Mouse (Mus musculus) ovary, adult 10 weeks (tissue): ENCODE measurements around the gene Klhl11. TPM values are rescaled to one million over a fixed set of nuclear protein-coding genes. Genes with fewer than 3 reads are reported as not detected.

Experiments used
- polyA plus RNA-seq: library from polyadenylated mRNA; stranded (reverse); fragments of 350-450 nt; fragmentation: Illumina TruSeq; extraction: RNeasy Lipid Tissue Mini Kit (QIAGEN cat#74804); gene quantifications from one replicate; pipeline ENCODE4 v1.2.3, GENCODE M21; 2014

Gene Klhl11
- 43.0 TPM for polyA plus RNA-seq

DNA sequence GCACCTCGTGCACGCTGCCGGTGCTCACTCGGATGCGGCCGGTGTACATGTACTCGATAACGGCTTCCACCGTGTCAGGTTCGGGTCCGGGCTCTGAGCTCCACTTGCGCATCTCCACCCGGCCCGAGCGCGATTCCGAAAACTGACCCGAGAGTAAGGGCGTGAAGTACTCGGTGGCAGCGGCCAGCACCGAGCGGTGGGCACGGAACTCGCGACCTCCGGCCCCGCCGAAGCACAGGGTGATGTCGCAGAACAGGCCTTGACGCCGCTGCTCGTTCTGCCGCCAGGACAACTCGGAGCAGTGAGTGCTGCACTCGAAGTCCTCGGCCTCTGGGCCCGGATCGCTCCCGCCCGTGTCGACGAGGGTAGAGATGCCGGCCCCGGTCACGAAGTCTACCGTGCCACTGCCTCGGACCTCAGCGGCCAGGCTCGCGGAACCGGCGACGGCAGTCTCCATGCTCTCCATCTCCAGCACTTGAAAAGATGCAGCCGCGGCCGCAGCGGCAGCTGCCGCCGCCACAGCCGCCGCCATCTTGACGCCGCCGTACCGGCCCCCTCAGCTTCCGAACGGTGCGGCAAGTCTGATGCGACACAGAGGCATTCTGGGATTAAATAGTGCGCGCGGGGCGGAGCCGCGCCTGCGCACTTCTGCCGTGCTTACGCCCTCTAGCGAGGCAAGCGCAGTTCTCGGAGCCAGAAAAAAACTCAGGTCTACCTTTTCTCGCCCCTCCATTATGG is at the start of gene Klhl11:
Gene Klhl11 (minus strand): TSS at position 545 of the 738 bp plus-strand sequence.

GRCm38 (mm10) chr11:100441797-100442196 is 30.7 kb downstream of the Klhl11 start, which contains the start of the genes Nt5c3b and Klhl10:
Gene Nt5c3b (minus strand): TSS chr11:100441808.
Gene Klhl10 (plus strand): TSS chr11:100441917.

DNA sequence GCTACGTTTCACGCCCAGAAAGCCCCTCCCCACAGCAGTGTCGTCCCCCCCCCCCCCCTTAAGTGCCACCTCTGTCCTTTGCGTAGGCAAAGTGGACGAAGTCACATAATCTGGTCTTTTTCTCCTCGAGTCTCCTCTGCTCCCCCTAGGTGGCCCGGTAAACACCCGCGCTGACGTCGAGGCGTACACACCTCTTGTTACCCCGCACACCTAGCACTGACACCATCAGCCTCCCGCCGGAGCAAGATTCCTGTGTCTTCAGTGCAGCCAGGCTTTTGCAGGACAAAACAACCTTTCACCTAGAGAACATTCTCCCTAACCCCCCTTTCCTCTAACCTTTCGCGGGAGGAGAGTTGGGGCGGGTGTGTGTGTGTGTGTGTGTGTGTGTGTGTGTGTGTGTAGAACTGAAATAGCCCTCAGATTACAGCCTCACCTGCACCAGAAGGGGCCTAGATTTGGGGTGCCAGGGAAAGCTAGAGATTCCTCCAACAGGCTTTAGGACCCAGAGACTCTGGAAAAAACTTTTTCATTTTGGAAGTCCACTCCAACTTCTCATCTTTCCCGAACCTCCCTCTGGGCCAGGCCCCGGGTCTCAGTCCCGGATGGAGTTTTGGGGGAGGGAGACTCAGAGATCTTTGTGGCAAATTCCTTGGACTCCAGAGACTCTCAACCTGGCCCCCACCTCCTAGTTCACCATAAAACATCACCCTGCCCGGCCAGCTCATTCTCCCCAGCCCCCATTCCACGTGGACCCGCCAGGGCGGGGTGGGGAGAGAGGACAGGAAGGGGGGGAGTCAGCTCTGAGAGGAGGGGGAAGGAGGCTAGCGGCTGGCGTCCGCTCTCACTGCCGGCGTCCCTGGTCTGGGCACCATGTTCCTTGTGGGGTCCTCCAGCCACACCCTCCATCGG is 57.4 kb downstream of the Klhl11 start, which contains the start of gene Fkbp10:
Gene Fkbp10 (plus strand): TSS at position 784 of the 909 bp plus-strand sequence.

GRCm38 (mm10) chr11:100414021-100414913 is 58.3 kb downstream of the Klhl11 start, which contains the start of gene P3h4:
Gene P3h4 (minus strand): TSS chr11:100414836.

Other genes starting within 250 kb of the Klhl11 start
- gene Krt16, start 223.8 kb downstream of the Klhl11 start, polyA plus RNA-seq: not detected
- not detected for gene Krt17, start 211.7 kb downstream of the Klhl11 start, polyA plus RNA-seq
- gene Krt42, start 202.9 kb downstream of the Klhl11 start, polyA plus RNA-seq: not detected
- gene Eif1, start 152.9 kb downstream of the Klhl11 start, polyA plus RNA-seq: 1,574 TPM
- not detected for gene Gast, start 138.3 kb downstream of the Klhl11 start, polyA plus RNA-seq
- gene Hap1, start 116.6 kb downstream of the Klhl11 start, polyA plus RNA-seq: 0.48 TPM
- 1.7 TPM for gene Jup, start 75.0 kb downstream of the Klhl11 start, polyA plus RNA-seq
- 5.7 TPM for gene P3h4, start 57.9 kb downstream of the Klhl11 start, polyA plus RNA-seq
- 6.8 TPM for gene Fkbp10, start 57.0 kb downstream of the Klhl11 start, polyA plus RNA-seq
- 46.1 TPM for gene Nt5c3b, start 30.9 kb downstream of the Klhl11 start, polyA plus RNA-seq
- gene Klhl10, start 30.8 kb downstream of the Klhl11 start, polyA plus RNA-seq: 0.46 TPM
- 125 TPM for gene Acly, start 55.3 kb upstream of the Klhl11 start, polyA plus RNA-seq
- 0.86 TPM for gene Ttc25, start 72.9 kb upstream of the Klhl11 start, polyA plus RNA-seq
- gene Cnp, start 102.2 kb upstream of the Klhl11 start, polyA plus RNA-seq: 5.8 TPM
- 2.5 TPM for gene Nkiras2, start 146.5 kb upstream of the Klhl11 start, polyA plus RNA-seq
- 139 TPM for gene Dnajc7, start 147.4 kb upstream of the Klhl11 start, polyA plus RNA-seq
- 0.17 TPM for gene Zfp385c, start 219.7 kb upstream of the Klhl11 start, polyA plus RNA-seq
- 0.60 TPM for gene Dhx58, start 231.5 kb upstream of the Klhl11 start, polyA plus RNA-seq
- gene Kat2a, start 239.7 kb upstream of the Klhl11 start, polyA plus RNA-seq: 2.3 TPM
- gene Hspb9, start 241.1 kb upstream of the Klhl11 start, polyA plus RNA-seq: not detected